Mouse (Mus musculus): ENCODE results near the gene Cdc42bpb.

The Cdc42bpb gene

DNA sequence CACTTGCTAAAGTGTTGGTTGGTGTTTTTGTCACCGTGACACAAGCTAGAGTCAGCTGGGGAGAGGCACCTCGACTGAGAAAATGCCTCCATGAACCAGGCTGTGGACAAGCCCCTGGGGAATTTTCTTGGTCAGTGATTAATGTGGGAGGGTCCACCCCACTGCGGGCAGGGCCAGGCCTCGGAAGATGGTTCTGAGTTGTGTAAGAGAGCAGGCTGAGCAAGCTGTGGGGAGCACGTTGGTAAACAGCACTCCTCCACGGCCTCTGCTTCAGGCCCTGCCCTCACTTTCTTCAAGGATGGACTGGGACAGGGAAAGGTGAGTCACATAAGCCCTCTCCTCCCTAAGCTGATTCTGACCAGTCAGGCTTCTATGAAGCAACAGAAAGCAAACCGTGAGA is 36.8 kb downstream of the Cdc42bpb start:
- in situ Hi-C loops (cut with MboI, MseI): no loop called here

DNA sequence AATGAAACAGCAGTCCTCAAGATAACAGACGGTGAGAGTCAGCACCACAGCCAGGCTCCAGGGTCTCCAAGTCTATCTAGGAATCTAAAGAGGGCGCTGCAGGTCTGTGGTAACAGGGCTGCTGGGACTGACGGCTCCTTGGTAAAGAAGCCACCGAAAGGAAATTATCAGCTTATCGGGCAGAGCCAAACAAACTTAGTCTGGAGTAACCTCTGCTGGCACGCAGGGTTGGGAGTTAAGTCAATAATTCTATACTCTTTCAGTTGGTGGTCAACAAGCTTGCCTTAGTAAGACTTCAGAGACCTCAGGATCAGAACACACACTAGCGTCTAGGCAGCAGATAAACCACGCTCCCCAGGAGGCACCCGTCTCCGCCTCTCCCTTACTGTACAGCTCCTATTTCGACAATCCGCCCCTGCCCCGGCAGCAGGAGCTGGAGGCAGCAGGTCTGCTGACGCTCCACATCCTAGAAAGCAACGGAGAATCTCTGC is 39.6 kb downstream of the Cdc42bpb start:
- in situ Hi-C loops (cut with MboI, MseI): loop anchor here (5.0 kb wide), 1 partner anchor 734 kb away; no protein-coding TSS in a partner anchor

DNA sequence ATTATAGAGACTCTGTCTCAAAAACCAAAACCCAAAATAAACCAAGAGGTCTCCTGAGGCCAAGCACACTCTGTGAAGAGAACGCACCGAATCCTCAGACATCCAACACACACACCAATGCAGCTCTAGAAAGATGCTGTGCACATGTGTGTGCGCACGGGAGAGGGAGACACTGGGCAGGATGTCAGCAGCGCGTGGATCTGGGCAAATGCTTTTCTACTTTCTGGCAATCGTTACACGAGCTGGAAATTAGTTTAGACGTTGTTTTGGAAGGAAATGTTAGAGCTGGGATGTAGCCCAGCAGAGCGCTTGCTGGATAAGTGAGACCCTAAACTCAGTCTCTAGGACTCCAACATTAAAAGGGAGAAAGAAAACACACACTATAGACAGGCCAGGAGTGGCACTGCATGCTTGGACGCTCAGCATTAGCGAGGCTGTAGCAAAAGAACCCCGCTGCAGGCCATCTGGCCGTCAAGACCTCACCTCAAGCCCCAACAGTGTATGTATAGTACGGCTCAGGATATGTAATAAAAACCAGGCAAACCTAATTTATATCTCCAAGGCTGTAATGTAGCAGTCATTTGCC is 44.4 kb downstream of the Cdc42bpb start:
- in situ Hi-C loops (cut with MboI, MseI): no loop called here

DNA sequence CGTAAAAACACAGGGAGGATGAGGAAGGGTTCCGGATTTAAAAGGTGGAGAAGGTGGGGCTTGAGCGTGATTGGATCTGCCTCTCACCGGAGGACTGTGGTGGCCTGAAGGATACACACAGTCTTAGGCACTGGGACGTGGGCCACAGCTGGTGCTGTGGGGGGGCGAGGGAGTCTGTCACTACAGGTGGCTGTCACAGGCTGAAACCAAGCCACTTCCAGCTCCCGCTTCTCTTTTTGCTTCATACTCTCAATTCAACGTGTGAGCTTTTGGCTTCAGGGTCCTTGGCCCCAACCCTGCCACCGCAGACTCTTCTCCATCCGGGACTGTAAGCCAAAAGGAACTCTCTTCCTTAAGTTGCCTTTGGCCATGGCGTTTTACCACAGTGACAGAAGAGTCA is 45.1 kb downstream of the Cdc42bpb start:
- in situ Hi-C loops (cut with MboI, MseI): no loop called here

DNA sequence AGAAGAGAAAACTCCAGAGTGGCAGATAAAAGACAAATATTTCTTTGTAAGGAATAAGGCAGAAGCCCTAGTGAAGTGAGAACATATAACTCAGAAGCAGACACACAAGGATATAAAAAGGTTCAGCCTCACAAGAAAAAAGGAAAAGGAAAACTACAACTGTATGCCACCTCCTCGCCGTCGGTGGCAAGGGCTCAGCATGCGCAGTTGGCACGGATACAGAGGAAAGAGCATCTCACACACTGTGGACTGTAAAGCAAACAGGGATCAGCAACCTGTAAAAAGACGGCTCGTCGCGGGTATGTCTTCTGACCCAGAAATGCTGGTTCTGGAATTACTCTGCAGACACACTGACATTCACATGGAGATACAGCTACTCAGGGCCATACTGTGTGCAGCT is 45.9 kb downstream of the Cdc42bpb start:
- in situ Hi-C loops (cut with MboI, MseI): no loop called here

DNA sequence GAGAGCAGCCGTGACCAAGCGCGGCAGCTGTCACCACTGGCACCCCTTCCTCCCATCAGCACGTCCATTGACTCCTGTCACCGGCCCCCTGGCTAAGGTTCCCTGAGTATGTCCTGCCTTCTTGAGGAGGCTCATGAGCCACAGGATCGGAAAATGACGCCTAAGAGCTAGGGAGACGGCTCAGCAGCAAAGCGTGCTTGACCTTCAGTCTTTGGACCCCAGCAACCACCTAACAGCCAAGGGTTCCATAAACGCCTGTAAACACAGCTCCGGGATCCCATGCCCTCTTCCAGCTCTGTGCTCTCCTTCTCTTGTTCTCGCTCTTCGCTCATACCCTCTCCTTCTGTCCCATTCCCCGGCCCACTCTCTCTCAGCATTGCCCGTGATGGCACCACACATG is 48.2 kb downstream of the Cdc42bpb start:
- in situ Hi-C loops (cut with MboI, MseI): no loop called here

DNA sequence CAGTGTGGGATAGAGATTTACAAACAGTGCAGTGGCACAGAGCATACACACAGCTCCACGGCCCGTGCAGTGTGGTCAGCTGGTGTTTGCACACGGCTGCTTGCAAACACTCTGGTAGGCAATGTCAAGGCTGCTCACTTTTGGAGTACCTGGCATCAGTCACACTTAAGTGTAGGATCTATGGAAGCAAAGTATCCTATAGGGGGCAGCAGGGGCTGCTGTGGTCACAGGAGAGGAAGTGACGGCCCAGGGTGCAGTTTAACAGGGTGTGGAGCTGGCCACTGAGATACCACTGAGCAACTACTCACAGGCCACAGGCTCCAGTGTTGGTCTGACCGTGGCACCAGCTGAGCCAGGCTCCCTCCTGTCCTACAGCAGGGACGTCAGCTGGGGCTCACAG is 49.2 kb downstream of the Cdc42bpb start:
- in situ Hi-C loops (cut with MboI, MseI): no loop called here

DNA sequence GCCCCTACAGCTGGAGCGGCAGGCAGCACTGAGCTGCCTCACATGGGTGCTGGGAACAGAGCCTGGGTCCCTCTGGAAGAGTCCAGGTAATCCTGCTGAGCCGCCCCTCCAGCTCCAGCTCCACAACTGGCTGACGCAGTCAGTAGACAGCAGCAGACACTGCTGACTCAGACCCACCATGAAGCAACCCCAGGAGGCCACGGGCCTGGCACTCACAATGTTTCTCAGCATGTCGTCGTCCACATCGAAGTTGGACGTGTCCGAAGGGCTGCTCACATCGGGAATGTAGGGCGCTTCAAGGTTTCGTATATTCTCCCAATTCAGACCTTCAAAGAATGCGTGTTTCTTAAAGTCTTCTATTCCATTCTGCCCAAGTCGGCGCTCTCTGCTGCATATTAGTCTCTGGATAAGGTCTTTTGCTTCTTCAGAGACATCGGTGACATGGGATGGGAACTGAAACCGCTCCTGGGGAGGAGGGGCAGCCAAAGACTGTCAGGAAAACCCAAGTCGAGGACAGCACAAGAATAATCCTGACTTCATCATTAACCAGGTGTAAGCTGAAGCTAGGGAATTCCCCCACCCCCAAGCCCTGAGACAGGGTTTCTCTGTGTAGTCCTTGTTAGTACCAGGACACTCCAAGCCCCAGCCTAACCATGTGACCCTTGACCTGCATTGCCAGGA is 51.6 kb downstream of the Cdc42bpb start:
- in situ Hi-C loops (cut with MboI, MseI): no loop called here

DNA sequence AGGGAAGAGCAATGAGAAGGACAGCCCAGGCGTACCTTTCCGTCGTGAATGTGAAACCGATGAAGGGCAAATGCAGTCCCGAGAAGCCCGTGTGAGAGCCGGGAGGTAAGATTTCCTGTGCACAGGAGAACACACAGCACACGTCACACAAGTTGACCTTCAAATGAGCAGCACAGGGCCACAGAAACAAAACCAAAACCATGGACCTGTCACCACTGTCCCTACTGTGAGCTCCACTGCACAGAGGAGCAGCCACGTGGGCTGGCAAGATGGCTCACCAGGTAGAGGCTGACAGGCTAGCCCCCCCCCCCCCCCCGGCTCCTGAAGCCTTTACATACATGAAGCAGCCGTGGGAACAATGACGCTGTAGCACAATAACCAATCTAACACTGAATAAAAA is 52.6 kb downstream of the Cdc42bpb start:
- in situ Hi-C loops (cut with MboI, MseI): no loop called here

DNA sequence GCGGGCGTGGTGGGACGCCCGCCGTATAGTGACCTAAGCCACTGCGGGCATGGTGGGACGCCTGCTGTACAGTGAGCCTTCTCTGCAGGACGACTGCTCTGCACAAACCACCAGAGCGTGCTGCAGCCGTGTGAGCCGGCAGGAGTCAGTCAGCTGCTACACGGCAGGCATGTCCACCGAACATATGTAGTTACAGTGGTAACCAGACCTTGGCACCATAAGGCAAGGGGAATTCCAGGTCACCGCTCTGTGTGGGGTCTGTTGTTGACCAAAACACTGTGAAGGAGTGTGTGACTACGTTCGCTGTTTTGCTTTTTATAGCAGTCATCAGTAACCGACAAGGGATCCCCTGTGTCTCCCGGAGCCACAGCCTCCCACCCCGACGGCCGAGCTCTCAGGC is 53.0 kb downstream of the Cdc42bpb start:
- in situ Hi-C loops (cut with MboI, MseI): no loop called here

DNA sequence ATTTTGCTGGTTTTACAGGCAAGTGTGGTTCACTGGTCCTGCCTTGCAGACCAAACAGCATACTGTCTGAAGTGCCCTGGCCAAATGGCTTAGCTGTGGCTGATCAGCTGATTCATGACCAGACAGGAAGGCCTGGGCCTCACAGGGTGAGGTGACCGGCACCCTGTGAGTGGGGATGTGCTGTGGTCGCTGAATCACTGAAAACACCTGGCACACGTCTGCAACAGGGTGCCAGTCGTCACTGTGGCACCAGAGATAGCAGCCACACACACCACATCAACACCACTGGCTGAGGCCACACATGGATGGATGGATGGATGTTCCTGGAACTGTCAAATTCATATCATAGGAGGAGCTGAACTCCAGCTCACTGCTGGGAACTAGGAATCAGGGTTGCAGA is 54.1 kb downstream of the Cdc42bpb start:
- in situ Hi-C loops (cut with MboI, MseI): no loop called here

DNA sequence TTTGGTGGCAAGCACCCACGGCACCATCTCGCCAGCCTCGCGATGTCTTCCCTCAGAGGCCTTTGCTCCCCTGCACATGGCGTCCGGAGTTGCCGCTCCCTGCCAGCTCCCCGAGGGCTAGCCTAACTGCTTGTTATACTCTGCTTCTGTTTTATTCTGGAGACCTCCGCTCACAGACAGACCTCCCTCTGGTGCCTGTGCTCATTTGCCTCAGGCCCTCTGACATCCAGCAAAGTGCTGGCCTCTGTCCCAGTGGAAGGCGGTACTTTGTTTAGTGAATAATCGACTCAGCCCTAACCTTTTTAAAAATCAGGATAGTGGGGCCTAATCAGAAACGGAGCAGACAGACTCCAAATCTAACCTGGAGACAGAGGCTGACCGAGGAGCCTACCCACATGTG is 55.7 kb downstream of the Cdc42bpb start:
- in situ Hi-C loops (cut with MboI, MseI): no loop called here

DNA sequence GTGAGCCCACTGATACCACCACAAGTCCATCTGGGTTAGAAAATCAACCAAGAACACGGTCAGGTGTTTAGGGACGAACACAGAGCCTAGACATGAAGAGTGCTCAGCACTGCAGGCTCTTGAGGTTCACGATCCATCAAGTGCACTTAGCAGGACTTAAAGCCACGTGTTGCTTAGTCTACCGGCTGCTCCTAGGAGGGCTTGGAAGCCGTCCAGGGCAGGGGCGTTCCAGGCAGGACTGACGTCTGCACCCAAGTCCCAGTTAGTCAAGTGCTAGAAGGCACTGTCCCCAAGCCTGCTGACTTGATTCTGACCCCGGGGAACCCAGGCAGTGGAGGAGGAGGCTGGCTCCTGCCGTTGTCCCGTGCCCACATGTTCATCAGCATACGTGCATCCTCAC is 57.0 kb downstream of the Cdc42bpb start:
- in situ Hi-C loops (cut with MboI, MseI): no loop called here

DNA sequence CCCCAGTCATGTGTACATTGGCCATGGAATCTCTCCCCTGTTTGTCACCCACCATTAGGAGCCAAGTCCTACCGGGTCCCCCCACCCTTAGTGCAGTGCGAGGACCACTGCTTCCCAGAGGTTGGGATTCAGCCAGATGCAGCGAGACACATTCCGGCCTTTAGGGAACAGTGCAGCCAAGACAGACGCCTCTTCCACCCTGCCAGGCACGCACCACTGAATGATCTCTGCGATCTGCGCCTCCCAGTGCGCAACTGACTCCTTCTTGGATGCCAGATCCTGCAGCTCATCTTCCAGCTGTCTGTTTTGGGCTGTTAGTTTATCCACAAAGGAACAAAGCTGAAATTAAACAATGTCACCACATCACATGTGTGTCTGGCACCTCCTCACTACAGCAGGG is 59.8 kb downstream of the Cdc42bpb start:
- in situ Hi-C loops (cut with MboI, MseI): no loop called here

DNA sequence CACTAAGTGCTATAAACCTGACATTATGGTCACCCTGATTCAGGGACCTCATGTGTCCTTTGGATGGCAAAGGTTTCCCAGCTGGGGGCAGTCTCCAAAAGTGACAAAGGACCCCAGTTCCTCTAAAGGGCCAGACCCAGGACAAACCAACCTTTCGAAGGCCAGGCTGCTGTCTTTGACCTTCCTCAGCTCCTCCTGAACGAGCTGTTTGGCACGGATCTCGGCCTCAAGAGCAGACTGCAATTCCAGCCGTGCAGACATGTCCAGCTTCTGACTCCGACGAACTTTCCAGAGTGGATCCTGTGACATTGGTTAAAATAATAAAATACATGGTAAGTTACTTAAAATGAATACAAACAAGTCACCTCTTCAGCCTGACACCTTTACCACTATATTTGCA is 63.2 kb downstream of the Cdc42bpb start:
- in situ Hi-C loops (cut with MboI, MseI): no loop called here

DNA sequence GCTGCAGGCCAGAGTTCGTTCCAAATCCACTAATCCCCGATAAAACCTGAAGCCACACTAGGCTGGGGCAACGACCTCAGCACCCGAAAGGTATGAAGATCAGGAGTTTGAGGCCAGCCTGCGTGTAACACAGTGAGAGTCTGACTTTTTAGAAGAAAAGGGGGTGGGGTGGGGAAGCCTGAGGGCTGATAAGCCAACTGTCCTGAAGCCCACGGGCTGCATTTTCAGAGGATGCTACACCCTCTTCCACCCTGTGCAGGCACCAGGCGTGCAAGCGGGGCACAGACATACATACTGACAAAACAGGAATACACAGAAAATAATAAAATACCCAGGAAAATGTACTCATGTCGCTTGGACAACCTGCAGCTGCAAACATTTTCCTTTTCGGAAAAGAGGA is 65.7 kb downstream of the Cdc42bpb start:
- in situ Hi-C loops (cut with MboI, MseI): no loop called here

DNA sequence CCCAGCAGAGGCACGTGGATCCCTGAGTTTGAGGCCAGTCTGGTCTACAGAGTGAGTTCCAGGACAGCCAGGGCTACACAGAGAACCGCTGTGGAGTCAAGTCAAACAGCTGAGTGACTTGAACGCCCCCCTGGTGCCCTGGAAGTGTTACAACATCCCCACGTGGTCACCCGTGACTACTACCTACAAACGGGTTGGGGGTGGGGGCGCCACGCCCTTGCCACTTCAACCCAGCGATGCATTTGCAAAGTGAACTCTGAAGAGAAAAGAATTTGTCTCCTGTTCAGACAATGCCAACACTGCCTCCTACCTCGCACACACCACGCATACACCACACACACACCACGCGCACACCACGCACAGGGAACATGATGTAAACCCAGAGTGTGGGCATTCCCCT is 67.6 kb downstream of the Cdc42bpb start:
- in situ Hi-C loops (cut with MboI, MseI): no loop called here

DNA sequence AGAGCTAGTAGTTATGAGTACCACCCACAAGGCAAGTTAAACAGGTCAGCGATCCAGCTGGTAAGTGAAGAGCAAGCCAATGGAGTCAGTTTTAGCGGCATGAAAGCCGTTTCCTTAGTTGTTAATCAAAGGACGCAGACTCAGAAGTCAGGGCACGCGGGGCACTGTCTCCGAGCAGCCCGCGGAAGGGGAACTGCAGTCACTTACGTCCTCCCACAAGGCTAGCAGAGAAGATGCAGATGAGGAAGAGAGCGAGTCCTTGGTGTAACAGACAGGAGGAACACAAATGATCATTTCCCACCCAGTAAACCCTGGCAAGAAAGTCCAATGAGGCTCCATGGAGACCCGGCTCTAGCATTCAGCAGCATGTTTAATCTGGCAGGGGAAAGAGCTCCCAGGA is 68.3 kb downstream of the Cdc42bpb start:
- in situ Hi-C loops (cut with MboI, MseI): no loop called here

DNA sequence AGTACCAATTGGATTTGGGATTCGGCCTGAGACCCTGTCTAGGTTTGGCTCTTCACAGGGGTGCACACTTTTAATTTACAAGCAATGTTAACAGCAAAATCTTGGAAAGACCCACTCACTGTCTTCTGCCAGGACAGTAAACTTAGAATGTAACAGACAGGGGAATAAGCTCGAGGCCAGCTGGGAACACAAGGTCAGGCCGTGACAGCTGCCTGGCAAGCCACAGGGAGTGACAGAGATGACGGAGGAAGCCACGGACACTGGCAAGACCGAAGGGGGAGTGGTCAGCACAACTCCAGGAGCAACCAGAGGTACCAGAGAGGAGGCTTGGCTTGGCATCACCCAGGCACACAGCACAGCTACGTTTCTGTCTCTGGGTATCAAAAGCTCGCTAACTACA is 70.7 kb downstream of the Cdc42bpb start:
- in situ Hi-C loops (cut with MboI, MseI): no loop called here

DNA sequence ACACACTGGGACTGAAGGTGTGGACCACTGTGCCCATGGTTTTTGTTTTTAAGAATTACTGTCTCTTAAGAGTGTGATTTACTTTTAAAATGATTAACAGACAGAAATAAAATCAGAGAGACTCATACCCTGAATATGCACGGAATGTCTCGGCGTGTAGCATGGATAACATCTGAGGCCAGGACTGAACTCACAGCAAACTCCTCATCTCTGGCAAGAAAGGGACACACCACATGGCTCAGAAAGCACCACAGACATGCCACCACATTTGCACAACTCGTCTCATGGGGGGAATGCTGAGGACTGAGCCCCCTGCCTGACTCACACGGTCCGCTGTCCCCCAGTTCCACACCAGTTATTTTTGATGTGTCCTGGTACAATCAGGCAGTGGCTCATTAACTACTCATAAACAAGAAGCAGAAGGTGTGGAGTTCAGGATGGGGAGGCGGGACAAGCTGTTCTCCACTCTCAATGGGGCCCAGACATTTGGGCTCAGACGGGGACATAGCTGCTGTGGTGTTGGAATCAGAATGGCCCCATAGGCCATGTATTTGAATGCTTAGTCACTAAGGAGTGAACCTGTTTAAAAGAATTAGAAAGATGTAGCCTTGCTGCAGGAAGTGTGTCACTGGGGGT is 73.7 kb downstream of the Cdc42bpb start:
- in situ Hi-C loops (cut with MboI, MseI): no loop called here

DNA sequence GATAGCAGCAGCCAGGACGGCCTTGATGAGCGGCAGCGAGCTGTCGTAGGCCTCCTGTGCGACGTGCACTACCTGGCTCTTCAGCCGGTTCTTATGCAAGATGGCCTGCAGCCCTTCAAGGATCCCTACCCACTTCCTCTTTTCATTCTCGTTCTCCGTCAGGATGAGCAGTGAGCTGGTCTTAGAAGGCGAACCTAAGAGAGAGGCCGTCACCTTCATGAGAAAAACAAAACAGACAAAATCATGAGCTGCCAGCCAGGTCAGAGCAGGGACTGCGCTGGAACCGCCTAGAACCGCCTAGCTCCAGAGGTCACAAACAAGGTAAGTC is 75.5 kb downstream of the Cdc42bpb start:
- in situ Hi-C loops (cut with MboI, MseI): no loop called here

DNA sequence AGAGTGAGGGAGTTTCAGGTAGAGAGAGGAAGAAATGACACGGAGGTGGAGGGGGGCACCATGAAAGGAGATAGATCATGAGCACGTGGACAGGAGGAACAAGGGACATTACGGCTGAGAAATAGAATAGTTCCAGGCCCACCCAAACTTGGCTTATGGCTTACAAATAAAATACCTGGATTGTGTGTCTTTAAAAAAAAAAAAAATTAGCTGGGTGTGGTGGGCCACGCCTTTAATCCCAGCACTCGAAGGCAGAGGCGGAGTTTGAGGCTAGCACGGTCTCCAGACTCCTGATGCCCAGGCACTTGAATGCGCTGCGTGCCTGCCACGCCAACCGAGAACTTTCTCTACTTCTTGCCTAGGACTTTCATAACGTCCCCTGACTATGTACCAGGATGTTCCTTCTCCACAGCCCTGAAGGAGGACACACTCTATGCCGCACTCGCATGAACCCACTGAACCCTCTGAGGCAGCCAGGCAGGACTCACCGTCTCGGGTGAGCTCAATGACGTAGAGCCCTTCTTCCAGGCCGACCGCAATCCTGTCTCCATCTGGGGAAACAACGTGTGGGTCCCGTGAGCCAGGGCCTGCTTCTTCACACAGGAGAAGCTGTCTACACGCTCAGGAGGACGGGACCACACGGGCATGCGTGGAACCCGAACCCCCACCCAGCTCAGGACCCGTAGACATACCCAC is 76.0 kb downstream of the Cdc42bpb start:
- in situ Hi-C loops (cut with MboI, MseI): no loop called here

DNA sequence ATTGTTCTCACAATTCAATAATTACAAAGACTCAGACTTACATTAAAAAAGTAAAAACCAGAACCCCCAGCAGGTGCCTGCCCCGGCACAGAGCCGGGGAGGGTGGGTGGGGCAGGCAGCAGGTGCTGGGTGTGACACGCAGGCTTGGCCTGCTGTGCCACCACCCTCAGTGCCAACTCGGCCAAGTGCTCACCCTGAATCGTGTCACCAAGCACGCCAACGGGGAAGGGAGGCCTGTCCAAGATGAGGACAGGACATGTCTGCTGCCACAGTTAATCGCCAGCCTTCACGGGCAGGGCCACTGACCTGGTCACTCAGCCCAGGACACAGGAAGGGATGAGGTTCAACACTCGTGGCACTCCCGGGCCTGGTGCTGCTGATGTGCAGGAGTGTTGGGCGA is 84.5 kb downstream of the Cdc42bpb start:
- in situ Hi-C loops (cut with MboI, MseI): no loop called here
